Comparison of ENCODE assay signal across 10 mouse cellular contexts in genomic region chr4:148715396-148715795, GRCm38 (mm10).
A peak's percentile ranks its signal among the peaks of the same experiment; 100 is the strongest.
DNase-seq lines count a peak whose midpoint lies in the region; ATAC-seq and TF ChIP-seq lines count a peak whose summit lies in the region.
"Had no signal": no experiment of that assay in that cellular context is flagged by ENCODE, and none has a peak within 500 bp of the region (broad histone marks: within the 10 kb centered on the region; RNA-seq: fewer than 3 reads in every experiment).

No protein-coding gene starts in this region.

- H3K79me2 ChIP-seq in MEL (ENCODE audit: control insufficient read depth, insufficient read depth, low read length, poor library complexity): no peaks in the 10 kb centered on the region

- no peaks in the 10 kb centered on the region for H3K36me3 ChIP-seq in intestine, postnatal 0 days (ENCODE audit: control insufficient read depth, insufficient read depth)
- H3K36me3 ChIP-seq in intestine, embryonic 16.5 days (ENCODE audit: control insufficient read depth, insufficient read depth, low read length): no peaks in the 10 kb centered on the region
- no peaks in the 10 kb centered on the region; a peak in 1 of 4 replicates for H3K36me3 ChIP-seq in MEL (ENCODE audit: control insufficient read depth in 1 of 2, insufficient read depth in 2 of 2, low read length in 2 of 2)
- H3K36me3 ChIP-seq in lung, embryonic 14.5 days (ENCODE audit: insufficient read depth): no peaks in the 10 kb centered on the region
- H3K36me3 ChIP-seq: lung, embryonic 15.5 days had no signal

- DNase-seq in 416B (ENCODE audit: low read depth) (peak; percentile 25), MEL (ENCODE audit: low read depth, low spot score) (peak; percentile 17)
- no peak for DNase-seq in lung, embryonic 14.5 days
- DNase-seq in adrenal gland, postnatal 4 days (ENCODE audit: low spot score in 2 of 2): no peak
- no peak for DNase-seq in right cerebral cortex, postnatal 36 days (ENCODE audit: low spot score in 2 of 2)
- DNase-seq: adrenal gland, postnatal 10 days; cerebellum, adult 8-10 months had no signal

- WGBS in intestine, postnatal 0 days: 46% methylated on average over 3 of the region's 3 CpGs
- 44% methylated on average over 3 of the region's 3 CpGs for WGBS in intestine, embryonic 16.5 days
- 66% methylated on average over 3 of the region's 3 CpGs for WGBS in lung, embryonic 14.5 days

- ATAC-seq in intestine, postnatal 0 days: no peak
- ATAC-seq in intestine, embryonic 16.5 days: no peak
- ATAC-seq in lung, embryonic 14.5 days (ENCODE audit: insufficient read depth): no peak

- no peak overlapping the region for H3K4me2 ChIP-seq in intestine, postnatal 0 days (replicated peaks; ENCODE audit: low read depth)
- no peak overlapping the region for H3K4me2 ChIP-seq in intestine, embryonic 16.5 days (ENCODE audit: low read depth, low read length)
- no peak overlapping the region for H3K4me2 ChIP-seq in lung, embryonic 14.5 days
- H3K4me2 ChIP-seq: lung, embryonic 15.5 days had no signal

- H3K9ac ChIP-seq in intestine, postnatal 0 days (ENCODE audit: low read depth, low read length): no peak overlapping the region
- H3K9ac ChIP-seq in intestine, embryonic 16.5 days (ENCODE audit: low read depth, low read length): no peak overlapping the region
- H3K9ac ChIP-seq in MEL (ENCODE audit: control insufficient read depth, low read depth, low read length, poor library complexity, severe bottlenecking): no peak overlapping the region
- no peak overlapping the region for H3K9ac ChIP-seq in lung, embryonic 14.5 days
- H3K9ac ChIP-seq: lung, embryonic 15.5 days had no signal

- TF ChIP-seq POLR2A in MEL (IDR thresholded peaks at IDR 0.05; ENCODE audit: control insufficient read depth in 1 of 2, insufficient read depth in 1 of 2, low read depth in 1 of 2, low read length in 2 of 2, poor library complexity in 1 of 2): no peak

- no peaks in the 10 kb centered on the region for H3K9me3 ChIP-seq in intestine, postnatal 0 days (ENCODE audit: control insufficient read depth)
- no peaks in the 10 kb centered on the region for H3K9me3 ChIP-seq in intestine, embryonic 16.5 days (ENCODE audit: control insufficient read depth, low read length)
- no peaks in the 10 kb centered on the region for H3K9me3 ChIP-seq in MEL (replicated peaks; ENCODE audit: insufficient read depth, low read length)
- no peaks in the 10 kb centered on the region for H3K9me3 ChIP-seq in lung, embryonic 14.5 days (ENCODE audit: low read depth, low read length)
- H3K9me3 ChIP-seq: lung, embryonic 15.5 days had no signal

- peak; percentile 38 for TF ChIP-seq RAD21 in MEL (IDR thresholded peaks at IDR 0.05; ENCODE audit: low read depth, low read length)

- H3K4me3 ChIP-seq in intestine, postnatal 0 days (ENCODE audit: low read depth, low read length): no peak overlapping the region
- no peak overlapping the region for H3K4me3 ChIP-seq in intestine, embryonic 16.5 days (ENCODE audit: low read length)
- H3K4me3 ChIP-seq in MEL (ENCODE audit: control insufficient read depth in 1 of 2, insufficient read depth in 1 of 2, low read depth in 2 of 2, low read length in 2 of 2): no peak overlapping the region
- no peak overlapping the region for H3K4me3 ChIP-seq in lung, embryonic 14.5 days (ENCODE audit: low read depth, low read length)
- H3K4me3 ChIP-seq: lung, embryonic 15.5 days had no signal

- TF ChIP-seq CTCF in intestine, postnatal 0 days (IDR thresholded peaks at IDR 0.05; ENCODE audit: low read depth): peak; percentile 71
- TF ChIP-seq CTCF in MEL (IDR thresholded peaks at IDR 0.05 in 2 of 3, conservative IDR thresholded peaks at IDR 0.05 in 1 of 3; ENCODE audit: control insufficient read depth in 1 of 3, insufficient read depth in 1 of 3, low read depth in 2 of 3, low read length in 3 of 3, poor library complexity in 1 of 3, severe bottlenecking in 1 of 3): peak; percentile 16 to 52 (median 44); a peak in 5 of 6 replicates
- TF ChIP-seq CTCF in lung, embryonic 14.5 days (IDR thresholded peaks at IDR 0.05; ENCODE audit: low read depth): peak; percentile 40

- peaks cover 17% of the 10 kb centered on the region; the same call in 1 of the 2 replicates for H3K27me3 ChIP-seq in intestine, postnatal 0 days (replicated peaks; ENCODE audit: control insufficient read depth, insufficient read depth, low read length)
- H3K27me3 ChIP-seq in intestine, embryonic 16.5 days (replicated peaks; ENCODE audit: control insufficient read depth, insufficient read depth, low read length): peaks cover 4% of the 10 kb centered on the region; the same call in 1 of the 2 replicates
- no peaks in the 10 kb centered on the region for H3K27me3 ChIP-seq in MEL (ENCODE audit: control insufficient read depth in 1 of 2, insufficient read depth in 2 of 2, low read length in 2 of 2)
- H3K27me3 ChIP-seq in lung, embryonic 14.5 days (ENCODE audit: insufficient read depth, low read length): 0 out of 2 replicates have a peak, but pooled peaks cover 3% of the 10 kb centered on the region
- H3K27me3 ChIP-seq: lung, embryonic 15.5 days had no signal

- no peak for TF ChIP-seq EP300 in MEL (IDR thresholded peaks at IDR 0.05; ENCODE audit: low read depth in 1 of 2, low read length in 2 of 2)

- no peaks in the 10 kb centered on the region for H3K4me1 ChIP-seq in intestine, postnatal 0 days (replicated peaks; ENCODE audit: control insufficient read depth, insufficient read depth, low read length)
- peaks cover 8% of the 10 kb centered on the region for H3K4me1 ChIP-seq in intestine, embryonic 16.5 days (ENCODE audit: control insufficient read depth, insufficient read depth, low read length)
- peaks cover 0 to 5% of the 10 kb centered on the region in 2 experiments; a peak in 2 of 4 replicates for H3K4me1 ChIP-seq in MEL (ENCODE audit: control insufficient read depth in 1 of 2, insufficient read depth in 2 of 2, low read length in 2 of 2)
- no peaks in the 10 kb centered on the region; the same call in 1 of the 2 replicates for H3K4me1 ChIP-seq in lung, embryonic 14.5 days (ENCODE audit: insufficient read depth)

- H3K27ac ChIP-seq in intestine, postnatal 0 days (ENCODE audit: low read depth, low read length): no peak overlapping the region
- H3K27ac ChIP-seq in intestine, embryonic 16.5 days (ENCODE audit: low read length): no peak overlapping the region
- H3K27ac ChIP-seq in MEL (ENCODE audit: control insufficient read depth, low read depth, low read length): no peak overlapping the region
- H3K27ac ChIP-seq in lung, embryonic 14.5 days (ENCODE audit: low read depth): no peak overlapping the region
- H3K27ac ChIP-seq: lung, embryonic 15.5 days had no signal

TF ChIP-seq in MEL, 35 proteins besides CTCF, POLR2A, EP300 and RAD21:
- TF ChIP-seq SMC3 (IDR thresholded peaks at IDR 0.05; ENCODE audit: low read depth, low read length) (peak; percentile 40), ZC3H11A (IDR thresholded peaks at IDR 0.05; ENCODE audit: low read depth, low read length) (peak; percentile 12; the same call in 1 of the 2 replicates), TCF12 (IDR thresholded peaks at IDR 0.05; ENCODE audit: low read depth, low read length) (no peak), NELFE (IDR thresholded peaks at IDR 0.05; ENCODE audit: low read depth, low read length) (no peak)
TF ChIP-seq in MEL: peak in this region for 2.

Comparison
In these comparisons a context has a peak if more than half of its experiments do, and no peak if none do; other contexts are left out.
1. DNase-seq: peak in 416B (single experiment) and MEL (single experiment); none in lung, embryonic 14.5 days (single experiment), adrenal gland, postnatal 4 days (0 of 2) and right cerebral cortex, postnatal 36 days (0 of 2).
2. Peak in every context shown above with its lines, with median percentiles within 50 percentile points of each other: CTCF ChIP-seq.